Mouse (Mus musculus): ENCODE measurements at regions not wholly inside any gene's neighbourhood (a gene's known extent, or its start where the extent isn't known, plus 50 kb on each side); places are given as distances from the start of the nearest gene placed in this dataset.
A peak's percentile ranks its signal among the peaks of the same experiment; 100 is the strongest.

DNA sequence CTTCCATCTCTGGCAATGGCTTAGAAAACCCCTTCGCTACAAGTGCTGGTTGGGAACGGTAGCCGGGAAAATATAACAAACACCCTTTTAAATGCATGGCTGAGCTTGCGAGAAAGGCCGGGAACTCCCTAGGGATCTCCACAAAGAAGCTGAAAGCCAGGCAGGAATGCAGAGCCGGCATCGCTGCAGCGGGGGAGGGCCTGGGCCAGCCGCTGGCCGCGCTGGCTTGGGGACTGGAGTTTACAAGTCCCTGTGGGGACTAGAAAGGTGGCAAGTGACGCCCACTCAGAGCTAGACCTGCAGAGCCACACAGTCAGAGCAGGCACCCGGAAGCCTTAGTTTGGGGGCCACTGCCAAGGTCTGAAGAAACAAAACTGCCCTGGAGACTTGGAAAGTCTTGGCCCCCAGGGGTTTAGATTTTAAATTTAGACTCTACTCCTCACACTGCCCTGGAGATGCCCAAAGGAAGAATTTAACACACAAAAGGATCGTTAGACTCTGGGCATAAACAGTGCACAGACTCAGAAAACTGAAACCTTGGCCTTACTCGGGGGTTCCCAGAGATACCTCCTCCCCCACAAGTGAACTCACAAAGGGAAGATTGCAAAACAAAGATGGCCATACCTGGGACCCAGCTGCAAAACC lies 59.4 kb downstream of the 1700001O22Rik start:
- H3K27me3 ChIP-seq = no peaks in the 10 kb centered on the region
- H3K4me1 ChIP-seq = peaks cover 18% of the 10 kb centered on the region
- no peaks in the 10 kb centered on the region for H3K36me3 ChIP-seq
- peak overlapping the region; percentile 82 for H3K27ac ChIP-seq (replicated peaks)
- H3K4me3 ChIP-seq (replicated peaks) = peak overlapping the region; percentile 10; the same call in 1 of the 2 replicates
- WGBS = 4% methylated on average over 15 of the region's 15 CpGs
- peak overlapping the region; percentile 38 for H3K4me2 ChIP-seq (replicated peaks)
- ATAC-seq (ENCODE audit: insufficient number of reproducible peaks, low FRiP score, low TSS enrichment, low read depth) = peak; percentile 80
- no peaks in the 10 kb centered on the region for H3K9me3 ChIP-seq (replicated peaks)
- H3K9ac ChIP-seq = no peak overlapping the region

DNA sequence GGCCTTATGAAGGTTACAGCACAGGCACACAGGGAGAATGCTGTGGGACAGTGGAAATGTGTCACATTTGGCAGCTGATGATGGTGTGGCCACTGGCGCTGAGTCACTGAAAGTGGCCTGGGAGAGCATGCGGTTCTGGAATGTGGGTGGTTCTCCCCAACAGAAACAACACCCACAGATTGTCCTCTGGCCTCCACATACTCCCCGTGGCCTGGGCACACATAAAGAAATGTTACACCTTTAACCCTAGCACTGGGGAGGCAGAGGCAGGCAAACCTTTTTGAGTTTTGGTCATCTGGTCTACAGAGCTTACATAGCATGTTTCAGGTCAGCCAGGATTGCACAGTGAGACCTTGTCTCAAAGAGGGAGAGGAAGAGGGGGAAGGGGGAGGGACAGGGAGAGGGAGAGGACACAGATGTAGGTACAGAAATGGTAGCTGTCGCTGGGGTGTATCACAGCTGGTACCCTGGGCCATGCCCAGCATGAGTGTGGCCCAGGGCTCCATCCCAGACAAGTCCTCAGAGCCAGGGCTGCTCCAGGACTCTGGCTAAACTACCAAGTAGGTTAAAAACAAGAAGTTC lies 60.1 kb downstream of the 1700001O22Rik start:
- no peak overlapping the region for H3K4me3 ChIP-seq (replicated peaks)
- H3K27me3 ChIP-seq = no peaks in the 10 kb centered on the region
- H3K27ac ChIP-seq (replicated peaks) = peak overlapping the region; percentile 82
- H3K4me2 ChIP-seq (replicated peaks) = no peak overlapping the region
- H3K9ac ChIP-seq = no peak overlapping the region
- no peak for ATAC-seq (ENCODE audit: insufficient number of reproducible peaks, low FRiP score, low TSS enrichment, low read depth)
- 48% methylated on average over 4 of the region's 4 CpGs for WGBS
- H3K9me3 ChIP-seq (replicated peaks) = no peaks in the 10 kb centered on the region
- H3K4me1 ChIP-seq = peaks cover 18% of the 10 kb centered on the region
- no peaks in the 10 kb centered on the region for H3K36me3 ChIP-seq

DNA sequence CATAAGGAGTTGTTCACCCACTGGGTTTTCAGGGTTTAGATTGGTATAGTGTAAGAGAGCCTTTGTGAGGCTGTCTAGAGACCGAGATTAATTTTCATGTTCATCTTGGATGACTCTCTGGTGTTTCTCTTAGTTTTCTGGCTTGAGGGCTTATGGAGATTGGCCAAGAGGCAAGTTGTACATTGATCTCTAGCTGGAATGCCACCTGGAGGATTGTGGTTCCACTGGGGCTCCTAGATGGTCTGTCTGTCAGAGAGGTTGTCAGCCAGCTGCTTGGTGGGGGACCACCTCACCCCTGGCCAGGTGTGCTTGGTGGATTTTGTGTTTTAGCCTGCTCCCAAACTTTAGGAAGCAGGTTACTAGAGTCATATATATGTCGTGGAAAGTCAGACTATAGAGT lies 62.0 kb downstream of the 1700001O22Rik start:
- Histone ChIP-seq H3K27me3 (no peaks in the 10 kb centered on the region), H3K4me2 (replicated peaks) (no peak overlapping the region)
- 69% methylated on average over 2 of the region's 2 CpGs for WGBS

DNA sequence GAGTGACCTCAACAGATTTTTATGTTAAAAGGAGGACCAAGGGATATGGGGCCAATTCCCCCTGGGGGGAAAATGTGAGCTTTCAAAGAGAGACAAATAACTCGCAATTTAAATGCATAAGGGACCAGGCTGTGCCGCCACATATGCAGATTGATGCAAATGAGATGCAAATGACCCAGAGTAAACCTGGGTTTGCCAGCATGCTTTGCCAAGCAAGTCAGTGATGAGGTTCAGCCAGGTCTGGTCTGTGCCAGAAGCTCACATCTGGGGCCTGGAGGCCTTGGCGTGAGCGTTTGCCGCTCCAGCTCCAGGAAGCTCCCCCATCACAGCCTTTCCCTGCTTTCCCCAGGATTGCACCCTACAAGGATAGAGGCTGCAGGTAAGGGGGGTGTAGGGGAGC lies 65.7 kb downstream of the 1700001O22Rik start:
- no peak overlapping the region for H3K4me2 ChIP-seq (replicated peaks)
- H3K4me1 ChIP-seq = 0 out of 2 replicates have a peak, but pooled peaks cover 9% of the 10 kb centered on the region
- no peak overlapping the region for H3K4me3 ChIP-seq (replicated peaks)
- H3K27me3 ChIP-seq = no peaks in the 10 kb centered on the region
- H3K9me3 ChIP-seq (replicated peaks) = no peaks in the 10 kb centered on the region
- no peaks in the 10 kb centered on the region for H3K36me3 ChIP-seq
- H3K27ac ChIP-seq (replicated peaks) = no peak overlapping the region
- 51% methylated on average over 5 of the region's 5 CpGs for WGBS
- H3K9ac ChIP-seq = no peak overlapping the region
- ATAC-seq (ENCODE audit: insufficient number of reproducible peaks, low FRiP score, low TSS enrichment, low read depth) = no peak

More for the DNA sequence above, 62.0 kb downstream of the 1700001O22Rik start:
- H3K27ac ChIP-seq (replicated peaks) = no peak overlapping the region
- no peaks in the 10 kb centered on the region for H3K36me3 ChIP-seq
- no peak overlapping the region for H3K4me3 ChIP-seq (replicated peaks)
- H3K9ac ChIP-seq = no peak overlapping the region
- ATAC-seq (ENCODE audit: insufficient number of reproducible peaks, low FRiP score, low TSS enrichment, low read depth) = no peak
- no peaks in the 10 kb centered on the region for H3K9me3 ChIP-seq (replicated peaks)
- H3K4me1 ChIP-seq = peaks cover 19% of the 10 kb centered on the region

DNA sequence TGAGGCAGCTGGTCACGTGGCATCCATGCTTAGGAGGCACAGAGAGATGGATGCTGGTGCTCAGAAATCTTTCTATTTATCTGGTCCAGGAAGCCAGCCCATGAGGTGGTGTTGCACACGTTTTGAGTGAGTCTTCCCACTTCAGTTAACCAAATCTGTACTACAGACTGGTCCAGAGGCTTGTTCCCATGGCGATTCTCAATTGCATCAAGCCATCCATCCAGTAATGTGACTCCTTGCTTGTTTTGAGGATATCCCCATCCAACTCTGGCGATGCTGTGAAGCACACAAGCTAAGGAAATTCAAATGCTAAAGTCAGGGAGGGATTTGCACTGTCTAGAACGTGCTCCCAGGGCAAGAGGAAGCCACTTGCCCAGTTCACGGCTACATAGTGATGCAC lies 66.8 kb downstream of the 1700001O22Rik start:
- 62% methylated on average over 6 of the region's 6 CpGs for WGBS
- H3K27me3 ChIP-seq = no peaks in the 10 kb centered on the region

DNA sequence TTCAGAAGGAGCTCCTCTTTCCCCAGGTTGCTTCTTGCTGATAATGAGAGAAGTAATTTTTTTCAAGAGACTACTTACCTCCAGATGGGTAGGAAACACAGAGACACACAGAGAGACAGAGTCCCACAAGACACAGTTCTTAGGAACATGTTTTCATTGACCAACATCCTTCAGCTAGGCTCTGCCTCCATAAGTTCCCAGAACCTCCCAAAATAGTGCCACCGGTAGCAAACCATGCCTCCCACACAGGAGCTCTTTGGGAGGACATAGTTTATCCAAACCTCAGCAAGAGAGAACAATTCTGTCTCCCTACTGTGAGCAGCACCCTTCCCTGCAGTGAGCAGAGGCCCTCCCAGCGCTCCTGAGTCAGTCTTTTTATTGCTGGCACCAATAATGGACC lies 67.2 kb downstream of the 1700001O22Rik start:
- Histone ChIP-seq H3K4me2 (replicated peaks) (no peak overlapping the region), H3K27me3 (no peaks in the 10 kb centered on the region), H3K9me3 (replicated peaks) (no peaks in the 10 kb centered on the region), H3K27ac (replicated peaks) (no peak overlapping the region), H3K4me3 (replicated peaks) (no peak overlapping the region), H3K4me1 (0 out of 2 replicates have a peak, but pooled peaks cover 9% of the 10 kb centered on the region), H3K36me3 (no peaks in the 10 kb centered on the region), H3K9ac (no peak overlapping the region)
- no peak for ATAC-seq (ENCODE audit: insufficient number of reproducible peaks, low FRiP score, low TSS enrichment, low read depth)
- 55% methylated on average over 2 of the region's 2 CpGs for WGBS

More for the DNA sequence above, 66.8 kb downstream of the 1700001O22Rik start:
- H3K36me3 ChIP-seq = no peaks in the 10 kb centered on the region
- no peak overlapping the region for H3K4me2 ChIP-seq (replicated peaks)
- no peak overlapping the region for H3K9ac ChIP-seq
- H3K4me3 ChIP-seq (replicated peaks) = no peak overlapping the region
- H3K27ac ChIP-seq (replicated peaks) = no peak overlapping the region
- 0 out of 2 replicates have a peak, but pooled peaks cover 9% of the 10 kb centered on the region for H3K4me1 ChIP-seq
- no peak for ATAC-seq (ENCODE audit: insufficient number of reproducible peaks, low FRiP score, low TSS enrichment, low read depth)
- no peaks in the 10 kb centered on the region for H3K9me3 ChIP-seq (replicated peaks)

DNA sequence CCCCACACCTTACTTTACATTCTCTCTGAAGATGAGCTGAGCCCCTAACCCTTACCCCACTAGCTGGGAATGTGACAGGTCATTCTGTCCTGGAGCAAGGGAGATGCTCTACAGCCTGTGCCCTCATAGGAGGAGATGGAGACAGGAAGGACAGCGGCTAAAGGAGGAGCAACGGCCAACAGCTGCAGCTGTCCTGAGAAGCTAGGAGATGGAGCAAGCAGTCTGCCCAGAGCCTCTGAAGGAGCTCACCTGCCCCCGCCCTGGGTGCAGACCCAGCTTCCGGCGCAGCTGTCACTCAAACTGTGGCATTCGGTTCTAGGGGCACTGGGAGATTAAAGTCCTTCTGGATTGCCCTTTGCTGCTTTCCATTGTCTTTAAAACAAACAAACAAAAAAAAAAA lies 69.6 kb downstream of the 1700001O22Rik start:
- H3K9me3 ChIP-seq (replicated peaks) = no peaks in the 10 kb centered on the region
- H3K36me3 ChIP-seq = no peaks in the 10 kb centered on the region
- H3K4me1 ChIP-seq = 0 out of 2 replicates have a peak, but pooled peaks cover 9% of the 10 kb centered on the region
- H3K4me3 ChIP-seq (replicated peaks) = no peak overlapping the region
- no peak for ATAC-seq (ENCODE audit: insufficient number of reproducible peaks, low FRiP score, low TSS enrichment, low read depth)
- 29% methylated on average over 6 of the region's 6 CpGs for WGBS
- no peaks in the 10 kb centered on the region for H3K27me3 ChIP-seq
- no peak overlapping the region for H3K4me2 ChIP-seq (replicated peaks)
- H3K27ac ChIP-seq (replicated peaks) = no peak overlapping the region
- H3K9ac ChIP-seq = no peak overlapping the region

DNA sequence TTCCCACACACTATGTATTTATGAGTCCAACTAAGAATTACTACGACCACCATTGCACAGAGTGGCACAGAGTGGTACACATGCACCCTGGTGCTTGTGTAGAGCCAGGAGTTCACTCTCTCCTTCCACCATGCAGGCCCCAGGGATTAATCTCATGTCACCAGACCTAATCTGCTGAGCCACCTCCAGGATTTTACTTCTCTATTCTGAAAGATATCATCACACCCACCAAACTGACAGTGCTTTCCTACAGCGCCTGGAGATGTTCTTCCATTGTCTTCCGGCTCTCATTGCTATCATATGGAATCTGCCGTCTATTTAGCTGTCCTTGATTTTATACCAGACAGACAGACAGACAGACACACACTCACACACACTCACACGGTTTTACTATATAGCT lies 71.6 kb downstream of the 1700001O22Rik start:
- Histone ChIP-seq H3K36me3 (no peaks in the 10 kb centered on the region), H3K4me1 (0 out of 2 replicates have a peak, but pooled peaks cover 9% of the 10 kb centered on the region), H3K27me3 (no peaks in the 10 kb centered on the region), H3K4me2 (replicated peaks) (no peak overlapping the region), H3K27ac (replicated peaks) (no peak overlapping the region), H3K4me3 (replicated peaks) (no peak overlapping the region), H3K9me3 (replicated peaks) (no peaks in the 10 kb centered on the region), H3K9ac (no peak overlapping the region)
- no peak for ATAC-seq (ENCODE audit: insufficient number of reproducible peaks, low FRiP score, low TSS enrichment, low read depth)
- 91% methylated on average over 5 of the region's 5 CpGs for WGBS

DNA sequence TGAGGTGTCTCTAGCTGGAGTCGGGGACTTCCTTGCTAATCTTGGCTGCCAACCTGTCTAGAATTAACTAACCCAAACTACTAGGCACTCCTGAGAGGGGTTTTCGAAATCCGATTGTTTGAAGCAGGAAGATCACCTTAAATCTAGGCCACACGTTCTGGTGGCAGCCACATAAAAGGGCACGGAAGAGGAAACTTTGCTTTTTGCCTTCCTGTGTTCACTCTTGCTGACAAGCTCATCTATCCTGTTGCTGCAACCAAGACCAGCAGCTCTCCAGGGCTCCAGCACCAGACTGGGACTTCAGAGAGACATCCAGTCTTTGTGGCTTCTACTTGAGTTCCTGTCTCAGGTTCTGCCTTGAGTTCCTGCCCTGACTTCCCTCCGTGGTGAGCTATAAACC lies 75.5 kb downstream of the 1700001O22Rik start:
- Histone ChIP-seq H3K9ac (no peak overlapping the region), H3K36me3 (no peaks in the 10 kb centered on the region), H3K4me2 (replicated peaks) (no peak overlapping the region), H3K4me1 (peaks cover 30% of the 10 kb centered on the region), H3K4me3 (replicated peaks) (no peak overlapping the region), H3K27ac (replicated peaks) (no peak overlapping the region), H3K9me3 (replicated peaks) (no peaks in the 10 kb centered on the region), H3K27me3 (no peaks in the 10 kb centered on the region)
- WGBS = 81% methylated on average over 6 of the region's 6 CpGs
- ATAC-seq (ENCODE audit: insufficient number of reproducible peaks, low FRiP score, low TSS enrichment, low read depth) = no peak

DNA sequence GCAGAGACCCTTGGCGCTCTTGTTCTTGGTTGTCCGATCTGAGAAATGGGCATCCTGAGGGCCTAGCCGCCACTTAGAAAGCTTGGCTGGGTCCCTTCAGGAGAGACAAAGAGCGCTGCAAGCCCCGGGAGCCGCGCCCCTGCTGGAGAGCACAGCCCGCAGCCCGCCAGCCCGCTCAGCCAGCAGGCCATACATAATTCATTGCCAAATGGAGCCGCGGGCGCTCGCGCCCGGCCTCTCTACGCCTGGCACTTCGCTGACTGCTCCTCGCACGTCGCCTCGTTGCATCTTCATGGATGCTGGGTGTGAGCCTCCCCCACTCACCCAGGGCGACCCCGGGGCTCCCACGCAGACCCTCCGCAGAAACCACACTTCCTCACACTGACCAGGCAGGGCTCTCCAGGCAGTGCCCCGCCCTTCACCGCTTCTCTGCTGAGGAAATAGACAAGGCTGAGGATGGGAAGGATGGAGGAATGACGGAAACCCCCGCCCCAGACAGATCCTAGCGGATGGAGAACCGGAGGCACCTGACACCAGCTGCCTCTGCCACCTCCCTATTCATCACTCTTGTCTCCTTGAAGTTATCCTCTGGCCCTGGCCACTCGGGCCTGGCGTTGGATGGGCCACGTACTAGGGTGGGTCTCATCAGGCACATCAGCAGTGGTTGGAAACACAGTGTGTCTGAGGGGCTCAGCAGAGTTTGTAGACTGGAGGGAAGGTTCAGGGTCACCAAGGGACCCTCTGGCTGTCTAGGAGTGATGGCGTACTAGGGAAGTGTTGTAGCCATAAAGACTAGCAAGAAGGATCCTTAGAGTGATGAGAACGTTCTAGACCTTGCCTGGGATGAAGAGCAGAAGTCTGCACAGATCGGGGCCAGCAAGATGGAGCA lies 77.6 kb downstream of the 1700001O22Rik start:
- peak overlapping the region; percentile 26 for H3K4me3 ChIP-seq (replicated peaks)
- no peaks in the 10 kb centered on the region for H3K36me3 ChIP-seq
- H3K9me3 ChIP-seq (replicated peaks) = no peaks in the 10 kb centered on the region
- 19% methylated on average over 38 of the region's 38 CpGs for WGBS
- no peaks in the 10 kb centered on the region for H3K27me3 ChIP-seq
- ATAC-seq (ENCODE audit: insufficient number of reproducible peaks, low FRiP score, low TSS enrichment, low read depth) = no peak
- H3K27ac ChIP-seq (replicated peaks) = peak overlapping the region; percentile 44; the same call in 1 of the 2 replicates
- H3K4me2 ChIP-seq (replicated peaks) = peak overlapping the region; percentile 46
- H3K9ac ChIP-seq = no peak overlapping the region
- H3K4me1 ChIP-seq = peaks cover 51% of the 10 kb centered on the region

DNA sequence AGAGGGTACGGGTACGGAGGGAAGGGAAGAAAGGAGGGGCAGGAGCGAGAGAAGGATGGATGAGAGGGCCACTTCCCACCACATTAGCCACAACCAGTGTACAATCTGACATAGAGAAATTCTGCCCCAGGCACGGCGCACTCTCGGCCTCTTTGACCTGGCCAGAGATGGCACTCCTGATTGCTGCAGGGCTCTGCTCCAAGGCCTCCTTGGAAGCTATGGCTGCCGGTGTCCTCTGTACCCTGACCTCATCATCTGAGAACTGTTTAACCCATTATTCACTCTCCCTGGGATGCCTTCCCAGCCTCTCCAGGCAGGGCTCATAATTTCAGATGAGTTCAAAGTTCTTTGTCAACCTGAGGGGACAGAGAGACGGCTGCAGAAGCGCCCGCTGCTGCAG lies 78.3 kb downstream of the 1700001O22Rik start:
- Histone ChIP-seq H3K9ac (no peak overlapping the region), H3K36me3 (no peaks in the 10 kb centered on the region), H3K9me3 (replicated peaks) (no peaks in the 10 kb centered on the region), H3K27me3 (no peaks in the 10 kb centered on the region), H3K4me2 (replicated peaks) (peak overlapping the region; percentile 46), H3K4me3 (replicated peaks) (peak overlapping the region; percentile 26; the same call in 1 of the 2 replicates), H3K4me1 (peaks cover 57% of the 10 kb centered on the region), H3K27ac (replicated peaks) (no peak overlapping the region)
- no peak for ATAC-seq (ENCODE audit: insufficient number of reproducible peaks, low FRiP score, low TSS enrichment, low read depth)
- 53% methylated on average over 10 of the region's 10 CpGs for WGBS
